Mouse (Mus musculus) testis, adult 2 months (tissue): ENCODE measurements around the gene Ifit1bl1.
"Not testable (repeated sequence)": the region's sequence is repeated elsewhere in the genome, so short reads cannot be mapped to it uniquely, and the experiment has no call there.

Source experiments
- CTCF ChIP-seq: fragments of 200-500 bp; IDR thresholded peaks from 2 replicates; pipeline ENCODE4 v1.5.1; 2012; ENCODE audit warnings: low read depth, mild to moderate bottlenecking, inconsistent platforms, low read length, moderate library complexity; ENCODE audit not compliant: control insufficient read depth, insufficient read depth, insufficient replicate concordance
- POLR2A ChIP-seq: fragments of 200-500 bp; IDR thresholded peaks from 2 replicates; pipeline ENCODE4 v1.6.1; 2012; ENCODE audit warnings: low read depth, mild to moderate bottlenecking, inconsistent platforms, low read length, moderate library complexity; ENCODE audit not compliant: control insufficient read depth

GRCm38 (mm10) chr19:34582696-34583095 is 19.1 kb downstream of the Ifit1bl1 start:
- TF ChIP-seq POLR2A, CTCF: not testable (repeated sequence)
